Mouse (Mus musculus): ENCODE measurements around the gene Il23r. TPM values are rescaled to one million over a fixed set of nuclear protein-coding genes. Genes with fewer than 3 reads are reported as not detected.

Gene Il23r
- polyA plus RNA-seq, 1 experiment from 2014 or later = not detected

GRCm38 (mm10) chr6:67413378-67413777, 78.3 kb downstream of the Il23r start:
- H3K27me3 ChIP-seq (ENCODE audit: low read depth, poor library complexity, severe bottlenecking) = no peaks in the 10 kb centered on the region
- no peak overlapping the region for H3K27ac ChIP-seq (replicated peaks)
- H3K36me3 ChIP-seq = no peaks in the 10 kb centered on the region
- 72% methylated on average over 2 of the region's 2 CpGs for WGBS
- no peaks in the 10 kb centered on the region for H3K9me3 ChIP-seq (replicated peaks)
- DNase-seq (ENCODE audit: low spot score) = no peak
- no peaks in the 10 kb centered on the region for H3K4me1 ChIP-seq
- H3K4me3 ChIP-seq = no peak overlapping the region

- Histone ChIP-seq H3K9me3 (replicated peaks) (no peaks in the 10 kb centered on the region), H3K4me1 (no peaks in the 10 kb centered on the region), H3K36me3 (no peaks in the 10 kb centered on the region), H3K27me3 (ENCODE audit: low read depth, poor library complexity, severe bottlenecking) (no peaks in the 10 kb centered on the region), H3K4me3 (no peak overlapping the region), H3K27ac (replicated peaks) (no peak overlapping the region)
- no peak for DNase-seq (ENCODE audit: low spot score)
- 71% methylated on average over 3 of the region's 3 CpGs for WGBS
These were observed 86.4 kb downstream of the Il23r start for GRCm38 (mm10) chr6:67405281-67405682.

DNA sequence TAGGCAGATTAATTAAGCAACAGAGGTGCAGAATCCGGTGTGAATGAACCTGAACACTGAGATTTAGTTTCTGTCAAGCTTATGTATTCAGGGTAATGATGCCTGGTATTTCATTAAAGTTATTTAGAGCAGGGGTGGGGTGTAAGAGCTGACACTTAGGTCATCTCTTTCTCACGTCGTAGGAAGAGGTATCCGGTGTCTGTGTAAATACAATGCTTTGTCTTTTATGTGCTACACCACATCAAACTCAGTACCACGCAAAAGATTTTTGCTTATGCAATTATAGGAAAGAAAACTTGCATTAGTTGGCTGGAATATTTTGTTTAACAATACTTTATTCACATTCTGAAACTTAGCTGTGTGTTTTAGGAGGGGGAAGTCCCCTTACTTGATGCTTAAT, 92.1 kb downstream of the Il23r start:
- Histone ChIP-seq H3K27ac (replicated peaks) (no peak overlapping the region), H3K9me3 (replicated peaks) (no peaks in the 10 kb centered on the region), H3K4me1 (no peaks in the 10 kb centered on the region), H3K27me3 (ENCODE audit: low read depth, poor library complexity, severe bottlenecking) (no peaks in the 10 kb centered on the region), H3K36me3 (no peaks in the 10 kb centered on the region), H3K4me3 (no peak overlapping the region)
- 79% methylated on average over 5 of the region's 5 CpGs for WGBS
- no peak for DNase-seq (ENCODE audit: low spot score)

DNA sequence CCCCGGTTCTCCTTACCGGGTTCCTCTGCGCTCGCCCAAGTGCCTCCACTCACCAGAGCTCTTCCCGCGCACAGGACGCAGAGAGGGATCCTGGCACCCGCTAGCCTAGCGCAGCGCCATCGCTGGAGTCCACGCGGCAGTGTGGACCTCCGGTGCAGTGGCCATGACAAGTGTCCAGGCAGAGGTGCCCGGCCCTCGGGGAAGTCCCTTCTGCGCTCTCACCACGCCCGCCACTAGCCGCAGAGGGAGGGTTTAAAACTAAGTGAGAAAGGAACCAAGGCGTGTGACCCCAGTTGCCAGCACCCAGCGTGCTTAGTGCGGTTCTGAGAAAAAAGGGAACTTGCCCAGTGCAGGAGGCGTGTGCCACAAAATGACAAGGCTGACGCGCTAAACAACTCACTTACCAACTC, 115.7 kb downstream of the Il23r start, which contains the start of gene Il12rb2:
Il12rb2 (minus strand) TSS at position 207 of the 410 bp plus-strand sequence.
- H3K9me3 ChIP-seq (replicated peaks) = no peaks in the 10 kb centered on the region
- peaks cover 12% of the 10 kb centered on the region for H3K27me3 ChIP-seq (ENCODE audit: low read depth, poor library complexity, severe bottlenecking)
- no peak within 1 kb of the TSS; the same call in 1 of the 2 replicates for H3K27ac ChIP-seq (replicated peaks)
- H3K4me1 ChIP-seq = peaks cover 8% of the 10 kb centered on the region
- H3K36me3 ChIP-seq = no peaks in the 10 kb centered on the region
- peak; percentile 26 for DNase-seq (ENCODE audit: low spot score)
- 2% methylated on average over 26 of the region's 26 CpGs for WGBS
- H3K4me3 ChIP-seq = peak within 1 kb of the TSS; percentile 53

Other genes starting within 250 kb of the Il23r start
- 0.04 and 0.06 TPM in 2 replicates for gene Il12rb2, start 115.7 kb downstream of the Il23r start, polyA plus RNA-seq (2016; fragmentation: Nextera tagmentation; extraction: Ambion mirVana)
- gene Tacstd2, start 43.9 kb upstream of the Il23r start, polyA plus RNA-seq (2016; fragmentation: Nextera tagmentation; extraction: Ambion mirVana) = 3.2 and 5.5 TPM in 2 replicates